Mouse (Mus musculus) liver, embryonic 15.5 days (tissue): ENCODE results near the gene Cpne5. TPM values are rescaled to one million over a fixed set of nuclear protein-coding genes. Genes with fewer than 3 reads are reported as not detected.

Experiments used
- ATAC-seq: fragments of 200-750 bp; cut with Nextera tagmentation; 2 replicates; pipeline ENCODE4 v1.8.0; 2017; ENCODE audit warnings: moderate number of reproducible peaks, mild to moderate bottlenecking, moderate library complexity; ENCODE audit not compliant: insufficient read depth
- H3K27ac ChIP-seq: fragments of 300-500 bp; sonication (generic); replicated peaks from 2 replicates; pipeline ENCODE4 v1.5.1; 2015; ENCODE audit warnings: mild to moderate bottlenecking, inconsistent platforms
- H3K27me3 ChIP-seq: fragments of 300-500 bp; sonication (generic); 2 replicates; pipeline ENCODE4 v1.6.1; 2015; ENCODE audit warnings: mild to moderate bottlenecking, inconsistent platforms
- H3K36me3 ChIP-seq: fragments of 300-500 bp; sonication (generic); replicated peaks from 2 replicates; pipeline ENCODE4 v1.6.1; 2015; ENCODE audit warnings: moderate library complexity, mild to moderate bottlenecking, inconsistent platforms
- H3K4me1 ChIP-seq: fragments of 300-500 bp; sonication (generic); replicated peaks from 2 replicates; pipeline ENCODE4 v1.6.1; 2015; ENCODE audit warnings: inconsistent platforms
- H3K4me2 ChIP-seq: fragments of 300-500 bp; sonication (generic); 2 replicates; pipeline ENCODE4 v1.6.1; 2015; ENCODE audit warnings: moderate library complexity, mild to moderate bottlenecking, inconsistent platforms
- H3K4me3 ChIP-seq: fragments of 300-500 bp; sonication (generic); replicated peaks from 2 replicates; pipeline ENCODE4 v1.5.1; 2015; ENCODE audit warnings: mild to moderate bottlenecking, inconsistent platforms
- H3K9ac ChIP-seq: fragments of 300-500 bp; sonication (generic); 2 replicates; pipeline ENCODE4 v1.6.1; 2015; ENCODE audit warnings: moderate library complexity, mild to moderate bottlenecking, inconsistent platforms
- H3K9me3 ChIP-seq: fragments of 300-500 bp; sonication (generic); replicated peaks from 2 replicates; pipeline ENCODE4 v1.6.1; 2016; ENCODE audit warnings: inconsistent platforms
- WGBS: fragments of 180-500 bp; shearing (Covaris S2); methylation state at CpG from one replicate; pipeline ENCODE4 v1.1.7; 2015; ENCODE audit warnings: mixed read lengths; ENCODE audit not compliant: insufficient replicate concordance; 5-methylcytosine and 5-hydroxymethylcytosine counted together
- polyA plus RNA-seq: library from polyadenylated mRNA; unstranded; fragments of >200 nt; fragmentation: Nextera tagmentation; extraction: Ambion mirVana; gene quantifications from 2 replicates; pipeline ENCODE4 v1.2.1, GENCODE M21; 2015

The Cpne5 gene
- polyA plus RNA-seq, 1 experiment from 2014 or later: 0.12 TPM

DNA sequence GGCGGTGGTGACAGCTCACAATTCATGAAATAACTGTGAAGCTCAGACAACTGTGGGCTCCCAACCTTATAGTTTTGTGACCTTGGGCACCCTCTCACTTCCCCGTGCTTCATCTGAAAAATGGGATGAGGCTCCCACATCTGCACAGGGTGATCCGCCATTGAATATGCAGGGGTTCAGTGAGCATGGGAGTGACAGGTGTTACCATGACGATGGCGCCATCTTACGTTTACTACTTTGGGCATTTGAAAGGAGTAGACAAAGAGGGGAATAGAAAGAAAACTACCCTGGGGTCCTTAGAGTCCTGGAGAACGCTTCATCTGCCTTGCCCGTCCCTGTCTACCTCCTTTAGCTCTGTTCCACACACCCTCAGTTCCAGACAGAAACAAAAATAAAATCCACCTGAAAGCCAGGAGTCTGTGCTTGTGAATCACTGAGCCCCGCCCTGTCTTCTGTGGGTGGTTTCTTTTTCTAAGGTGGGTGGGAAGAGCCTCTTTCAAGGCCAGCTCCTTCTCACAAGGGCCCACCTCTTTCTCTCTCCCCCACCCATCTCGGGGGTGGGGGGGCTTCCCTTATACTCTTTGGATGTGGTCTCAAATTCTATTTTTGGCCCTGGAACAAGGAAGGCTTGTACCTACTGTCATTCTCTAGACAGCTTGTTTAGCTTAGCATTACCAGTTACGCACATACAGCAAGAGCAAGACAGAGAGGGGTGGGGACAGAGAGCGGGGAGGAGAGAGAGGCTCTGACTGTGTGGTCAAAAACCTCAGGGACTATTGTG, 82.4 kb downstream of the Cpne5 start:
- no peak for ATAC-seq
- H3K4me3 ChIP-seq: no peak overlapping the region
- WGBS: 62% methylated on average over 12 of the region's 12 CpGs
- H3K9ac ChIP-seq: no peak overlapping the region
- H3K27me3 ChIP-seq: no peaks in the 10 kb centered on the region
- no peaks in the 10 kb centered on the region for H3K9me3 ChIP-seq
- no peaks in the 10 kb centered on the region for H3K36me3 ChIP-seq
- H3K4me1 ChIP-seq: no peaks in the 10 kb centered on the region; the same call in 1 of the 2 replicates
- H3K4me2 ChIP-seq: no peak overlapping the region
- H3K27ac ChIP-seq: no peak overlapping the region

DNA sequence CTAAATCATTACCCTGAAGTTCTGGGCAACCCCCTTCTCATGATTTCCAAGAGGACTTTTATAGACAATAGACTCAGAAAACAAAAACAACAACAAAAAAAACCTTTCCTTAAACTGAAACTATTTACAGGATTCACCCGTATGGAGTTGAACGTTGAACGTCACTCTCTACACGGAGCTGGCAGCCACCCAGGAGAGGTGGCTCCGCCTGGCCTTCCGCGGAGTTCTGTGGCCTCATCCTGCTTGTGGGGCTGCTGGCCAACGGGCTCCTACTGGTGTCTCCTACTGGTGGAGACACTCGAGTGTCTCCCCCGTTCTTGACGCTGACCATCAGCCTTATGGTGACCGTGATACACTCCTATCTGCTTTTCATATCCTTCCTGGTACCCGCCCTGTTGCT, 83.7 kb downstream of the Cpne5 start:
- no peak overlapping the region for H3K4me2 ChIP-seq
- WGBS: 45% methylated on average over 13 of the region's 13 CpGs
- no peak for ATAC-seq
- H3K4me3 ChIP-seq: no peak overlapping the region
- no peaks in the 10 kb centered on the region for H3K9me3 ChIP-seq
- no peak overlapping the region for H3K9ac ChIP-seq
- H3K36me3 ChIP-seq: no peaks in the 10 kb centered on the region
- H3K4me1 ChIP-seq: no peaks in the 10 kb centered on the region; the same call in 1 of the 2 replicates
- no peaks in the 10 kb centered on the region for H3K27me3 ChIP-seq
- H3K27ac ChIP-seq: no peak overlapping the region

DNA sequence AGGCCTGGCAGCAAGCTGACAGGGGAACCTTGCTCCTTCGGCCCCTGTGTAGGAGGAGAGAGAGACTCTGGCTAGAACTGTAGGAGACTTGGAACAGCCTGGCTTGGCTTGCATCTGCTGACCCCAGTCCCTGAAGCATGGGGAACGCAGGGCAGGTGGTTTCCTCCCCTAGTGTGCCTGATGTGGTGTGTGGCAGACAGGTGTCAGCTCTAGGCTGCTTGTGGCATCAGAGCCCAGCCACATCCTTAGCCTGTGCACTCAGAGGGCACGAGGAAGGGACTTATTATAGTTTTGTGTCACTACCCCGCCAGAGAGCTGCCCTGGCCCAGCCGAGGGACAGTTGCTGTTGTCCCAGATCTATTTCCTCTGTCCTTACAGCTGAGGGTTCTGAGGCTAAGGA, 85.4 kb downstream of the Cpne5 start:
- 45% methylated on average over 5 of the region's 5 CpGs for WGBS
- no peak overlapping the region for H3K9ac ChIP-seq

DNA sequence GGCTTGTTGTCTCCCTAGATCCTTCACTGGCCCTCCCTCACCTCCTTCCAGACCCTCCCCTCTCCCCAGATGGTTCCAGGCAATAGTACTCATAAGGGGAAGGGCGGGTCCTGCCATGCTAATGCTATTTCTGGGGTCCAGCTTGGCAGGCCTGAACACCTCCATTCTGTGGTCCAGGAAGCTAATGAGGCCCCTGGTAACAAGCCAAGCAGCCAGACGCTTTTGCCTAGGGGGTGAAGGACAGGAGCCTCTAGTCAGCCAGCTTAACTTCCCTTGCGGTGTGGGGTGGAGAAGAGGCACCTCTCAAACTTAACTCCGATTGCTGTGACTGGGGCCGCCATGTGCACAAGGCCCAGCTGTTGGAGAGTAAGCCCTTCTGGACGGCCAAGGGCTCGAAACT, 88.2 kb downstream of the Cpne5 start:
- no peak overlapping the region for H3K27ac ChIP-seq
- H3K4me1 ChIP-seq: peaks cover 3% of the 10 kb centered on the region; the same call in 1 of the 2 replicates
- ATAC-seq: no peak
- 50% methylated on average over 7 of the region's 7 CpGs for WGBS
- no peaks in the 10 kb centered on the region for H3K36me3 ChIP-seq
- H3K27me3 ChIP-seq: no peaks in the 10 kb centered on the region
- no peak overlapping the region for H3K4me2 ChIP-seq
- no peaks in the 10 kb centered on the region for H3K9me3 ChIP-seq
- no peak overlapping the region for H3K4me3 ChIP-seq
- no peak overlapping the region for H3K9ac ChIP-seq

More for the DNA sequence above, 85.4 kb downstream of the Cpne5 start:
- H3K4me3 ChIP-seq: no peak overlapping the region
- peaks cover 3% of the 10 kb centered on the region; the same call in 1 of the 2 replicates for H3K4me1 ChIP-seq
- H3K9me3 ChIP-seq: no peaks in the 10 kb centered on the region
- no peaks in the 10 kb centered on the region for H3K27me3 ChIP-seq
- no peaks in the 10 kb centered on the region for H3K36me3 ChIP-seq
- H3K27ac ChIP-seq: no peak overlapping the region
- H3K4me2 ChIP-seq: no peak overlapping the region
- ATAC-seq: no peak

DNA sequence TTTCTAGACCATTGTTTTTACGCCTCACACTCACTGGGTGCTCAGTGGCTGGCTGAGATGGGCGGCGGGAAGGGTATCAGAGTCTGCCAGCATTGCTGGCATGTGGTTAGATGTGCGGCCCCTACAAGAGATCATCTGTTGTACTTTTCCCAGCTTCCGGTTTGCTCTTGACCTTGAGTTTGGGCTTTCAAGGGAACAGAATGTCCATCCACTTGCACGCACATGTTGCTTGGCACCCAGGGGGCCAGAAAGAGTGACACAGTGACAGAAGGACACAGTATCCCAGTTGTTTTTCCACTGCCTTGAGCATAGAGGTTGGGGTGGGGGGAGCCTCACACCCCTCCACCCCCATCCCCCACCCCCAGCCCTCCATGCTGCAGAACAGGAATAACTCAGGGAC, 90.2 kb downstream of the Cpne5 start:
- Histone ChIP-seq H3K36me3 (no peaks in the 10 kb centered on the region), H3K27ac (no peak overlapping the region), H3K9me3 (no peaks in the 10 kb centered on the region), H3K4me3 (no peak overlapping the region), H3K27me3 (no peaks in the 10 kb centered on the region), H3K9ac (no peak overlapping the region), H3K4me2 (no peak overlapping the region), H3K4me1 (peaks cover 3% of the 10 kb centered on the region; the same call in 1 of the 2 replicates)
- no peak for ATAC-seq
- 75% methylated on average over 6 of the region's 6 CpGs for WGBS

DNA sequence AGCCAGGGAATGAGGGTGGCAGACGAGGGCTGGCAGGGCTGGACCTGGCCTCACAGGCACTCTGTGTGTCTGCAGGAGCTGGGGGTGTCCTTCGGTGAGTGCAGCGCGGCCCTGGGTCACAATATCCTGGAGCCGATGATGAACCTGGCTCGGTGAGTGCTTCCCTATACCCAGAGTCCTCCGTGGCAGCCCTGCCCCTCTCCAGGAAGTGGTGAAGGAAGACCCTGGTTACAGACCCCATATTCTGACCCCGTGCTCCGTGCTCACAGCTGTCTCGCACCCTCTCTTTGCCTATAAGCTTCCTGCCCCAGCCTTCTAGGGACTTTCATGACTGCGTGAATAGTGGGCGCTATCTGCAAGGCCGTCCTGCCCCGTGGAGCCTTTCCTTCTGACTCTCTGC, 90.7 kb downstream of the Cpne5 start:
- H3K4me3 ChIP-seq: no peak overlapping the region
- H3K9me3 ChIP-seq: no peaks in the 10 kb centered on the region
- ATAC-seq: no peak
- no peak overlapping the region for H3K9ac ChIP-seq
- 59% methylated on average over 14 of the region's 14 CpGs for WGBS
- H3K27me3 ChIP-seq: no peaks in the 10 kb centered on the region
- no peak overlapping the region for H3K4me2 ChIP-seq
- H3K4me1 ChIP-seq: peaks cover 3% of the 10 kb centered on the region; the same call in 1 of the 2 replicates
- no peaks in the 10 kb centered on the region for H3K36me3 ChIP-seq
- H3K27ac ChIP-seq: no peak overlapping the region

DNA sequence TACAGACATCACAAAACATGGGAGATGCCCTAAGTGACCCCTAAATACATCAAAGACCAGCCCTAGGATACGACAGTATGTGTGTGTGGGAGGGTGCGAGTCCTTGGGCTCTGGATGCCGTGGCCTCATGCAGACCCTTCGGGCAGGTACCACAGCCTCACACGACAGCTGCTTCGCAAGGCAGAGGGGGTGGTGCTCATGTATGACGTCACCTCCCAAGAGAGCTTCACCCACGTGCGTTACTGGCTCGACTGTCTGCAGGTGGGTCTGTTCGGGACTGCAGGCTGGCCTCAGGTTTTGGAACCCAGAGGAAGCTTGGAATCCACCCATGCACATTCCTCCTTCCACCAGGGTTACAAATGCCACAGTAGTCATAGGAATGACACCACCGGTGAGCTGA, 92.9 kb downstream of the Cpne5 start:
- Histone ChIP-seq H3K4me3 (no peak overlapping the region), H3K27me3 (no peaks in the 10 kb centered on the region), H3K9ac (no peak overlapping the region), H3K4me1 (peaks cover 3% of the 10 kb centered on the region; the same call in 1 of the 2 replicates), H3K27ac (no peak overlapping the region), H3K9me3 (no peaks in the 10 kb centered on the region), H3K4me2 (no peak overlapping the region), H3K36me3 (no peaks in the 10 kb centered on the region)
- ATAC-seq: no peak
- 74% methylated on average over 12 of the region's 12 CpGs for WGBS

DNA sequence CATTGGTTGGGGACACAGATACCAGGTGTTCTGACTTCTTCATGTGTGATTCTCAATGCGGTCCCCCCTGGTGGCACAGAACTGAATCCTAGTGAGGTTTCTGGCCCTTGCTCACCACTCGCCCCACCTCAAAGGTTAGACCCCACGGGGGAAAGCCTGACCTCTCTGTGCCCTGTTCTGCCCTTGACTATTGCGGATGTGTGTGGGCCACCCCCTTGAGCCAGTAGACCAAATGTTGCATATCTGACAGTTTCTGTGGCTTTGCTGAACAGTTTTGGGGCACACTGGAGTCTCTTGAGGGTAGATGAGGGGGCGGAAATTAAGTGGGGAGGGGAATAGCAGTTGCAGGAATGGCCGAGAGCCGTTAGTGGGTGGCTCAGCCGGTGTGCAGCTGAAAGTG, 94.7 kb downstream of the Cpne5 start:
- H3K27ac ChIP-seq: no peak overlapping the region
- no peak overlapping the region for H3K9ac ChIP-seq
- no peak overlapping the region for H3K4me3 ChIP-seq
- no peaks in the 10 kb centered on the region for H3K27me3 ChIP-seq
- peaks cover 3% of the 10 kb centered on the region; the same call in 1 of the 2 replicates for H3K4me1 ChIP-seq
- no peak for ATAC-seq
- no peak overlapping the region for H3K4me2 ChIP-seq
- 63% methylated on average over 8 of the region's 8 CpGs for WGBS
- H3K36me3 ChIP-seq: no peaks in the 10 kb centered on the region
- no peaks in the 10 kb centered on the region for H3K9me3 ChIP-seq

DNA sequence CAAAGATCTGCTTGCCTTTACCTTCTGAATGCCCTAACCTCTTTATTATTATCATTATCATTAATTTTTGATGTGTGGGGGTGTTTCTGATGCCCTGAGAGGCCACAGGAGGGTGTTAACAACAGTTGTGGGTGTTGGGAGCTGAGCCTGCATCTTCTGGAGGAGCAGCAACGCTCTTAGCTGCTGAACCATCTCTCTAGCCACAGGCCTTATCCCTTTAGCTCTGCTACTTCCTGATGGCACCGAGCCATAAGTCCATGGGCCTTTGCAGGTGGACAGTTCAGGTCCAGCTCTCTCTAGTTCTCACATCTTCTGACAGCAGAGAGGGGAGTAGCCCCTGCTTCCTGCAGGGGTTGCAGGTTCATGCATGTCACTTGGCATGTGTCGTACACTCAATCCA, 96.4 kb downstream of the Cpne5 start:
- Histone ChIP-seq H3K27me3 (no peaks in the 10 kb centered on the region), H3K27ac (no peak overlapping the region), H3K9me3 (no peaks in the 10 kb centered on the region), H3K9ac (no peak overlapping the region), H3K36me3 (no peaks in the 10 kb centered on the region), H3K4me2 (no peak overlapping the region), H3K4me1 (no peaks in the 10 kb centered on the region), H3K4me3 (no peak overlapping the region)
- WGBS: 59% methylated on average over 3 of the region's 3 CpGs
- no peak for ATAC-seq

DNA sequence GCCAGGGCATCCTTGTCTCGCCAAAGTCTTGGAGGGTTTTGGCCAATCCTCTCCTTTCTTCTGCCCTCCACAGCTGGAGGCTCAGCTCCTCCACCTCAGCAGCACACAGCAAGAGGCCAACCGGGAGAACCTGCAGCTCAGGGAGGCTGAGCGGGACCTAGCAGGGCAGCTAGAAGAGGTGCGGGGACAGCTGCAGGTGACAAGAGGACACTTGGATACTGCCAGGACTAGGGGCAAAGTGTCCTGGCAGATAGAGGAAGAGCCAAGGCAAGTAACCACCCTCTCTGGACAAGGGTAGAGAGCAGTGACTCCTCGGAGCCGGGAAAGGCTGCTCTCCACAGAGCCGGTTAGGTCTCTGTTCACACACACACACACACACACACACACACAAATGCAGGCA, 100.1 kb downstream of the Cpne5 start:
- Histone ChIP-seq H3K36me3 (no peaks in the 10 kb centered on the region), H3K27ac (no peak overlapping the region), H3K27me3 (no peaks in the 10 kb centered on the region), H3K9ac (no peak overlapping the region), H3K4me2 (no peak overlapping the region), H3K9me3 (no peaks in the 10 kb centered on the region), H3K4me1 (no peaks in the 10 kb centered on the region), H3K4me3 (no peak overlapping the region)
- ATAC-seq: no peak
- WGBS: 86% methylated on average over 7 of the region's 7 CpGs

DNA sequence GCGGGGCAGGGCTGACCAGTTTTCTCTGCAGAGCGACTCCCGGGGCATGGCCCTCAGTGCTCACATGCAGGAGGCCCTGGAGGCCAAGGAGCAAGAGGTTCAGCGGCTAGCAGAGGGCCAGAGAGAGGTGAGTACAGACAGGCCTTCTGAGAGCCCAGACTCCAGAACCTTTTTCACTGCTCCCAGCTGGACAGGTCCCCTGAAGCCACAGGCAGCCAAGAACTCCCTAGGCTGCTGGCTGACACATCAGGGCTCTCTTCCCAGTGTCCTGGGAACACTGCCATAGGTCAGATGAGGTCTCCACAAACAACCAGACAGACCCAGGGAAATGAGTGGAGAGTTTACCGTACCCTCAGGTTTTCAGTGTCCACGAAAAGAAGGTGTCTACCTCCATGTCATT, 101.7 kb downstream of the Cpne5 start:
- H3K4me3 ChIP-seq: no peak overlapping the region
- 60% methylated on average over 6 of the region's 6 CpGs for WGBS
- no peak overlapping the region for H3K27ac ChIP-seq
- no peaks in the 10 kb centered on the region for H3K36me3 ChIP-seq
- H3K9ac ChIP-seq: no peak overlapping the region
- no peaks in the 10 kb centered on the region for H3K9me3 ChIP-seq
- no peaks in the 10 kb centered on the region for H3K4me1 ChIP-seq
- ATAC-seq: no peak
- H3K4me2 ChIP-seq: no peak overlapping the region
- H3K27me3 ChIP-seq: no peaks in the 10 kb centered on the region

DNA sequence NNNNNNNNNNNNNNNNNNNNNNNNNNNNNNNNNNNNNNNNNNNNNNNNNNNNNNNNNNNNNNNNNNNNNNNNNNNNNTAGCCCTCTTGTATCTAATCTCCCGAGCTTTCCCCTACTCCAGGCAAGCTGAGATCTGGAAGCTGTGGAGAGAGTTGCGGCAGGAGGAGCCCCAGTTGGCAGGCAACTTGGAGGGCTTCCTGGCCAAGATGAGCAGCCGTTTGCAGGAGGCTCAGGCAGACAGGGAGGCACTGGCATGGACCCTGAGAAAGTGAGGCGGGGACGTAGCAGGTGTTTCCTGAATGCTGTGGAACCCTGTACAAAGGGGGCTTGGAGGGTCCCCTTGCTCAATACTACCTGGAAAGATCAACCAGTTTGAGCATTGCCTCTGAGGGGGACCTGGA, 102.9 kb downstream of the Cpne5 start:
- no peak for ATAC-seq
- H3K36me3 ChIP-seq: no peaks in the 10 kb centered on the region
- no peaks in the 10 kb centered on the region for H3K27me3 ChIP-seq
- no peak overlapping the region for H3K4me3 ChIP-seq
- no peak overlapping the region for H3K27ac ChIP-seq
- WGBS: 47% methylated on average over 5 of the region's 5 CpGs
- no peaks in the 10 kb centered on the region for H3K4me1 ChIP-seq
- no peak overlapping the region for H3K9ac ChIP-seq
- no peak overlapping the region for H3K4me2 ChIP-seq
- no peaks in the 10 kb centered on the region for H3K9me3 ChIP-seq
